Mouse (Mus musculus) thymus, postnatal 0 days (tissue): ENCODE measurements around the gene Casp7. TPM values are rescaled to one million over a fixed set of nuclear protein-coding genes. Genes with fewer than 3 reads are reported as not detected.

Experiments
- DNase-seq: peaks from one replicate; pipeline ENCODE4 v3.0.0-alpha.2; 2015; ENCODE audit warnings: low spot score
- polyA plus RNA-seq: library from polyadenylated mRNA; unstranded; fragments of >200 nt; fragmentation: Nextera tagmentation; extraction: Ambion mirVana; gene quantifications from 2 replicates; pipeline ENCODE4 v1.2.1, GENCODE M21; 2015

Casp7 gene
- polyA plus RNA-seq, 1 experiment from 2014 or later: 36.5 TPM

DNA sequence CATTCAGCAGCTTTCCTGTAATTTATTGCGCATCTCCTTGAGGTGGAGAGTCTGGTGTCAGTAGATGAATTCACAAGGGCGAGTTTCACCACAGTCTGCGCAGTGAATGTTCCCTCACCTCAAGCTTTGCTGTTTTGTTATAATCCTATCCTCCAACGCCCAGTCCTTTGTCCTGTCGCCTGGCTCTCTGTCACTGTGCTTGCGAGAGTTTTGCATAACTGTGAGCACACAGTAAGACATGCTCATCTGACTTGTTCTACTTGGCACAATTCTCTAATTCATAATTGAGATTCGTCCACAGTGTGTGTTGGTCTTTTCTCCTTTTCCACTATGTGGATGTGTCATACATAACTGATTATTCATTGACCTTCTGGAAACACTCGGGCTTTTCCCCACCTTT lies 69.6 kb downstream of the Casp7 start:
- no peak for DNase-seq

DNA sequence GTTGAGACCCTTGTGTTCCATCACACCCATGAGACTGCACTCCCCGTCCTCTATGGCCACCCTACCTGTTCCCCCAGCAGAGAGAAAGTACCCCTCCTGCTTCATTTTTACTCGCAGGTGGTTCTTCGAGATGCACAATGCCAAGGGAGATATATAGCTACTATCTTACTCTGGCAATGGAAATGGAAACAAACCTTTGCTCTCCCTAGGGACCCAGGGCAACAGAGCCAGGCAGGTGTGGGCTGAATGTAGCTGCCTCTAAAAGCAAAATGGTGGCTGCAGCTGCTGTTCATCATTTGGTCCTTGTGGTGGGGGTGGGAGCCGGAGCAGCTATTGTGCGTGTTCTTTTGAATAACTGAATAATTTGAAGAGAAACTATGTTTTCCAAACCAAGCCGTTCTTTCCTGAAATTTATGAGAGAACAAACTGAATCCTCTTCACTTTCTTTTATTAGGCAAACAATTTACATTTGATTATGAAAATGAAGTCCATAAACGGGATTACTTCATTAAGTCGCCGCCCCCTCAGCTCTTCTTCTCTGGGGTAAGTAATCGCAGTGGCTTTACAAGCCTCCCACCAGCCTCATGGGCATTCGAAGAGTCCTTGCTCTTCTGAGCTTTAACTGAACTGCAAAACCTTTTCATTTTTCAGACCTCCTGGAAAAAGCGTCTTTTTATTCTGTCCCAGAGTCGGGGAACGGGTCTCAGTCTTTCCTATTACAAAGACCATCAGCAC lies 73.5 kb downstream of the Casp7 start:
- DNase-seq: no peak

DNA sequence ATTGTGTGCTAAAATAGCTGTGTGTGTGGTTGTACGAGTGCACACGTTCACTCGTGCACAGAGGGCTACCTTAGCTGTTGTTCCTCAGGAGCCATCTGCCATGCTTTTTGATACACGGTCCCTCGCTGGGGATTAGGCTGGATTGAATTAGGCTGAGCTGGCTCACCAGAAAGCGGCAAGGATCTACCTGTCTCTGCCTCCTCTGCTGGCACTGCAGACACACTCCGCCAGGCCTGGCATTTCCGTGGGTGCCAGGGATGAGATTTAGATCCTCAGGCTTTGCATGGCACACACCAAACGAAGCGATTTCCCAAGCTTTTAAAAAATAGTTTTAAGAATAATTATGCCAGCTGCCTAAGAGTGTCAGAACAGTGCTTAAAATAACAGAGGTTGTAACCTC lies 75.0 kb downstream of the Casp7 start:
- DNase-seq: no peak

DNA sequence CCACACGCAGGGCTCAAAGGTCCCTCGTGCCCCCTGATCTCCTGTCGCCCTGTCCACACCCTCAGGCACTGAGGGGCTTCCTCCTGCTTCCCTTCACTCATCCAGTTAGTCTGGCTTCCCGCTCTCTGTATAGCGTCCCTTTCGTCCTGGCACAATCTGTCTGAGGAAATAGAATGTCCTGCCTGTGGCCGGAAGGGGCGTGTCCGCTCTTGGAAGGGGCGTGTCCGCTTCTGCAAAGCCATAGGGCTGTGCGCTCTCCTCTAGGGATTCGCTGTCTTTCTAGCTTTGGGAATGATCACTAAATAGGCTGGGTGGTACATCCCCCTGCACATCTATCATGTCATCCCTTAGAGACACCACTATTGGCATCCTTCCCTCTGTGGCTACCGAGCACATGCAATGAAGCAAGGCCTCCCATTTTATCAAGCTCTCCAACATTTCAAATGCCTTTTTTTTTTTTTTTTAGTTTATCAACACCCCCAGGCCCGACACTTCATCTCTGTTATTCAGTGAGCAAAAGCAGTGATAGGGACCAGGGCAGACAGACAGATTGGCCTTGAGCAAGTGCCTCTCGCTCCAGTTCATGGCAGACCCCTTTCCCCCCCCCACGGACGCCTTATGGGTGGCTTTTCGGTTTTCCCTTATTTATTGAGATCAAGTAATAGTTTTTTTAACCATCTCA lies 78.1 kb downstream of the Casp7 start:
- DNase-seq: no peak

DNA sequence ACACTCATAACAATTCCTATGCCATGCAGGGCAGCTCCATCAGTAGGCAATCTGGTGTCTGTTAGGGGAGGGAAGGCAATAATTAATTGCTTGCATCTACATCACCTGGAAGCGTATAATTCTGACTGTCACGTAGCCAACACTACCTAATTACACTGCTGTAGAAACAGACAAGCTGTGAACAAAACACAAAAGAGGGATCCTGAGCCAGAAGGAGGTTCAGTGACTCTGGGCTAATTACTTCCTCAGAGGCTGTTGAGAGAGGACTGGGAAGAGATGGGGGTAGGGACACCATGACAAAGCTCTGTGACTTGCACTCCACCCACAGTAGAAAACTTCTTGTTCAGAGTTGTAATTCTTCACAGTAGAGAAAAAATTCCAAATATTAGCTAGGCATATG lies 79.6 kb downstream of the Casp7 start:
- no peak for DNase-seq

DNA sequence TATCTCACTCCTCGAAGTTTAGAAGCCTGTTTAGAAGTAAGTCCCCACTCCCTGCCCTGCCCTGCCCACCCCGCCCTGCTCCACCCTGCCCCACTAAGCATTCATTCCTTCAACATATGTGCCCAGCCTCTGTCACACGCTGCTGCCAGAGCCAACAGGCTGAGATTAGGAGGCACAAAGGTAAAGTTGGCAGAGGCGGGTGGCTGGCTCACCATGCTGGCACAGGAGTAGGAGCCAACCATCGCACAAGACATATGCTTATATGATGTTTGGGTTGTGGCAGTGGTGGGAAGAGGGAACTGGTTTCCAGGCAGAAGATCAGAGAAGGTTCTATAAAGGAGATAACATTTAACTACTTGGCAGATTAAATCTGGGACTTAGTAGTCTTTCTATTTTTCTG lies 80.3 kb downstream of the Casp7 start:
- DNase-seq: no peak

DNA sequence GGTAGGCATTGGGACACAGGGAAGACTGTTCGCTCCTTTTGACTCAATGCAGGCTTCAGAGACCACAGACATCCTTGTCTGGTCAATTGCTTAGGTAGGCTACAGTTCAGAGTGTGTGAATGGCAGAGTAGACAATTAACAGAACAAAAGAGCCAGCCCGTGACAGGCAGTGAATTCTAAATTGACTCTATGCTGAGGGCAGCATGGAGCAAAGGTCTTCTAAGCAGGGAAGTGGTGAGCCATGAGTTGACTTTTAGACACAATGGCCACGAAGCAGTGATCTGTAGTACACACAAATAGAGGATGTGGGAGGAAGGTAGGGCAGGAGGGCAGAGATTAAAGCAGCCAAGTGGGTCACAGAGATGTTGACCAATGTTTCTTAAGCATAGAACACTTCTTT lies 80.9 kb downstream of the Casp7 start:
- DNase-seq: no peak

DNA sequence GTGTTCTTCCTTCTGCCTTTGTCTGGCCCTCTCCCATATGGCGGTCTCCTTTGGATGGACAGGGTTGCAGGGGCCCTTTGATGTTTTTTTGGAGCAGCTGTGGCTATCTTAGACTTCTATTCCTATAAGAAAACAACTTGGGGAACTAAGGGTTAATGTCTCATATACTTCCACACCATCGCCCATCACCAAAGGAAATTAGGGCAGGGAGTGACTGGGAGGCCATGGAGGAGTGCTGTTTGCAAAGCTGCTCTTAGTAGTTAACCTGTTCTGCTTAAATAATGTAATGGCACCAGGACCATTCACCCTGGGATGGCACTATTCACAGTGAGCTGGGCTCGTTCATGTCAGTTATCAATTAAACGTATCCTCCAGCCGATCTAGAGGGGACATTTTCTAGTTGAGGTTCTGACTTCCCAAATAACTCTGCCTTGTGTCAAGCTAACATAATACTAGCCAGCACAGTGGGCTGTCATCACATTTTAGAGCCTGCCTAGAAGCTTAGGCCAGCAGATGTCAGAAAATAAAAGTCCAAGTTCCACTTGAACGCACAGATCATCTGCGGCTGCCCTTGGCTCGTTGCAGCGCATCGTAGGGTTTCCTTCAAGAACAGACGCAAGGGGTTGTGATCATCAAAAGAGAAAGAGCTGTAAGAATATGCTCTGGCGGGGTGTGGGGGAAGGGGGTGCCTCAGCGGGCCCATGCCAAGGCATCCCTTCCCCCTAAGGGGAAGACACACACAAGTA lies 87.9 kb downstream of the Casp7 start:
- DNase-seq: no peak

DNA sequence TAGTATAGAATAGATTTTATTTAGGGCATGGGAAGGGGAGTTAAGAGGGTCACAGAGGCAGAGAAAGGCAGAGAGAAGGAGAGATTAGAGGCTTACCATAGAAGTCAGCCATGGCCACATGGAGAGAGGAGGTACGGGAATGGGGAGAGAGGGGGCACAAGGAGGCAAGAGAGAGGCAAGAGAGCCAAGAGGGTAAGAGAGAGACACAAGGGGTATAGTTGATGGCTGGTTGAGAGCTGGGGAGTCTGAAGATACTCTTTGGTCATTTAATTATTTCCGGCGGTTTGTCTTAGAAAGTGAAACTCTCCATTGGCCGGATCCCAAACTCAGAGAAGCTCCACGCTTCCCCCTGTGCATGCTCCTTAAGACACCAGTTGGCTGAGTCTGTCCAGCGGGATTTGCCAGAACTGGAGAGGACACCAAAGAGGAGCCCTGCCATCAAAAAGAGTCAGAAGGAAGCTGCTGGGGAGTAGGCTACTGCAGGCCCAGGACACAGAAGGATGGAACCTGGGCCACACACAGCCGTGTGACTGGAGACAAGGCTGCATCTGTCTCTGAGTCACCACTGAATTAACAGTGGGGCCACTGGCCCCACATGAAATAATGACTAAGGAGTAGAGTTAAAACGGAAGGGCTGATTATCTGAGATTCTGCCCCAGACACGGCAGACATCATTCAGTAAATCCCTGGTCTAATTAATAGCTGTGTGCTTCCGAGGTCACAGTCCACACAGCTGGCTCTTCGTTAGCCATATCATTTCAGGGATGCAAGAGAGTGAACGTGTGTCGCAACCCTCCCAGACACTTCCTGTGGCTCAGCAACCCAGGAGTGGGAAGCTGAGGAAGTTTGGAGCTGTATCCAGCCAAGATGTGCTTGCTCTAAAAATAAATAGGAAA lies 88.7 kb downstream of the Casp7 start:
- no peak for DNase-seq

DNA sequence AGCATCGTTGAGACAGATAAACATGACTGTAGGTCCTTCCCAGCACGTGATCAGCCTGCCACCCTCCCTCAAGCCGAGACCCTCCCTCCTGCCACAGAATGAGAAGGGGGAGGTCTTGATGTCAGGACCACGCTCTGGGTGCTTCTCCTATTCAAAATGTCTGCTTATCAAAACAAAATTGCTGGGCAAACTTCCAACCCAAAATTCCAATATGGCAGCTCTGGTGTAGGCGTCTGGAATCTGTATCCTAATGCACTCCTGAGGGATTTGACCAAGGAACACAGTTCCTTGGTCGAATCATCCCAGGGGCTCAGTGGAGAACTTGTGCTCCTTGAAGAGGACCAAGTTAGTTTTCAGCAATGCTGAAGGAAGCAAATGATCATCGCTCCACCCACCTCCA lies 90.0 kb downstream of the Casp7 start:
- no peak for DNase-seq

DNA sequence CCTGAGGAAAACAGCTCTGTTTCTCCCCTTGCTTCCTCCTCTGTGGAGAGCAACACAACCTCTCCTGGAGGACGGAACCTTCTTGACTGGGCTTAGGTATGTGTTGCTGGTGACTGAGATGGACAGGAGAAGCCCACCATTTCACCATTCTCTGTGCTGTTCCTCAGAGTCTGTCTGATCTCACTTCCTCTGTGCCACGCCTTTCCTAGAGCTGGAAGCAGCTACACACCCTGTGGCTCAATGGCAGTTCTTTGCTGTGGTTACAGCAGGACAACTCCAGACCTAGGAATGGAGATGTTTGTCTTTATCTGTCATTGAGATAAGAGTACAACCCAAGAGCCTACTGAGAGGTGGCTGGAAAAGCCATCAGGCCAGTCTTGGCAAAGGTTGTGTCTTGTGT lies 90.4 kb downstream of the Casp7 start:
- no peak for DNase-seq

DNA sequence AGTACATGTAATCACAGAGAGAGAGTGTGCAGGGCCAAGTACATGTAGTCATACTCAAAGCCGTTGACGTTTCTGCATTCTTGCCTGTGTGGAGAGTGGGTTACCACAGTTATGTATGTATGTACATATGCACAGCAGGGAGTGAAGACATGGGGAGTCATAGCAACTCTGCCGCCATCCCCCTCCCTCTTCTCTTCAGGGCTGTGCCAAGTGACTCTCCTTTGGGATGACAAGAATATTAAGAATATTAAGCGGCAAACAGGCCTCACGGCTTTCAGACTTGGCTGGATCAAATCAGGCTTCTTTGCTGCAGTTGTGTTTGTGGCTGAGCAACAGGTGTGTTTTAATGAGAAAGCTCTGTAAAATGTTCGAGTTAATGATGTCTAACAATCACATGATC lies 92.7 kb downstream of the Casp7 start:
- no peak for DNase-seq

Other genes with a start within 250 kb of the Casp7 start
- 0.14 and 0.20 TPM in 2 replicates for gene Habp2, start 110.0 kb upstream of the Casp7 start, polyA plus RNA-seq
- gene Nrap, start 7.1 kb upstream of the Casp7 start, polyA plus RNA-seq: 0.15 and 0.22 TPM in 2 replicates
- gene Plekhs1, start 64.5 kb downstream of the Casp7 start, polyA plus RNA-seq: 0.52 and 0.58 TPM in 2 replicates
- gene Dclre1a, start 151.1 kb downstream of the Casp7 start, polyA plus RNA-seq: 8.0 and 8.3 TPM in 2 replicates
- gene Nhlrc2, start 151.1 kb downstream of the Casp7 start, polyA plus RNA-seq: 12.6 and 13.2 TPM in 2 replicates